Mouse (Mus musculus): ENCODE measurements around the gene Vmn1r111.
"Not testable (repeated sequence)": the region's sequence is repeated elsewhere in the genome, so short reads cannot be mapped to it uniquely, and the experiment has no call there.

Vmn1r111 gene

GRCm38 (mm10) chr7:20703116-20703515, at the start of gene Vmn1r111:
Vmn1r111 (minus strand) TSS chr7:20703216.
- DNase-seq, result not testable (repeated sequence)

GRCm38 (mm10) chr7:20730524-20730923, 27.5 kb upstream of the Vmn1r111 start, which contains the start of gene Gm10668:
Gm10668 (minus strand) TSS chr7:20730624.
- not testable (repeated sequence) for DNase-seq

GRCm38 (mm10) chr7:20668618-20669017, 34.4 kb downstream of the Vmn1r111 start, which contains the start of gene Vmn1r107:
Vmn1r107 (plus strand) TSS chr7:20668918.
- DNase-seq, result not testable (repeated sequence)
